Mouse (Mus musculus) E14TG2a.4 (cell line): ENCODE measurements around the gene Rtkn2.

Experiments
- CTCF ChIP-seq: conservative IDR thresholded peaks from 2 replicates; pipeline ENCODE4 v1.5.1; 2014; ENCODE audit warnings: low read length
- POU5F1 ChIP-seq: IDR thresholded peaks from 2 replicates; pipeline ENCODE4 v1.6.1; 2014; ENCODE audit warnings: low read length, borderline replicate concordance

DNA sequence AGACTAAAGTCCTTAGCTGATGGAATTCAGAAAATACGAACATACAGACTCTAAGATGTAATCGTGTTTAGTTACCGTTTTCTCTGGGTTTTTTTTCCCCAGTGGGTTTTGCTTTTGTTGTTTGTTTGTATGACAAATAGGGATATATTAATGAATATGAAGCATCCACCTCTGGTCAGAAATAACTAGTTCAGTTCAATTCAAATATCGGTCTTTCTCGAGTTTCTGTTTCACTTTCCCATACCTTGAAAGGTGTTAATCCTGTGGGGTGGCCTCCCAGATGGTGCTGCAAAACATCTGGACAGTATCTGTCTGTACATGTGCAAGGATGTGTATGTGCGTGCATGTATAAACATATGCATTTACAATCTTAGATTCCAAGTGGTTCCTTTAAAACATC, 61.0 kb downstream of the Rtkn2 start:
- no peak for TF ChIP-seq CTCF
- TF ChIP-seq POU5F1, result no peak
